Mouse (Mus musculus): ENCODE results near the gene Arcn1.

Arcn1 gene

DNA sequence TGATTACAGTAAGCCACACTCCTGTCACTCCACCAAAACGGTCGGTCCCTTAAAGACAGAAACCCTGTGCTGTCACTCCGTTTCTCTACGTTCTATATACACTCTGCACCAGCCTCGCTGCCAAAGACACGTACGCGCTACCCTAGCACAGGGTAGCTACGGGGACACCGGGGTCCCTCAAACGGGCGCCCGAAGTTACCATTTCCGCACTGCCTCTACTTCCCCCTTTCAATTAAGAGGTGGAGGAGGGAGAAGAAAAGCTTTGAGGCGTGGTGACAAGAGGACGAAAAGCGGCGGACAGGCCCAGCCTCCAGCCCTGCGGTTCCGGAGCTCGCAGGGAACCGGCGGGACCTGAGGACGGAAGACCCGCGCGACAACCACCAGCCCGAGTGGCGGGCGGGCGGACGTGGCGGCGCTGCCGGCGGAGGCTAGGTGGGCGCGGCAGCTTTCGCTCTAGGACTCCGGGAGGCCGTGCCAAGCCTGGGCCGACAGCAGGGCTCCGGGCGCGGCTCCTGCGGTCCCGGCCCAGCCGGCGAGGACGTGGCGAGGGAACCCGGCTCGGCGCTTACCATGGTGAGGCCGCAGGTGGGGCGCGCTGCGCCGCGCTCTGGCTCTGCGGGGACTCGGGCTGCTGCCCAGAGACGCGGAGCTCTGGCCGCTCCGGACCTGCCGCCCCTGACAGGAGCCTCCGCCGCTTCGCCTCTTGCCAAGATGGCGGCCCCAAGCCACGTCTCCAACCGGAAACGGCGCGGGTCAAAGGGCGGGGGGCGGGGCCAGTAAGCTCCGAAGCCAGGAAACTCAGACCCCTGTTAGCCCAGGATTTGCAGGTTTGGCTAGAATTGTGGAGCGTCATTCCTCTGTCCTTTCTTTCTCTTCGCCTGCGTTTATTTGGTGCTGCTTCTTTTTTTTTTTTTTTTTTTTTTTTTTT lies at the start of gene Arcn1, which contains the start of gene Ift46:
Gene Arcn1 (minus strand): TSS at position 745 of the 928 bp plus-strand sequence.
Gene Ift46 (plus strand): TSS at position 808 of the 928 bp plus-strand sequence.
- no peak for TF ChIP-seq GATA4 (IDR thresholded peaks at IDR 0.05; ENCODE audit: insufficient replicate concordance, low read length)

DNA sequence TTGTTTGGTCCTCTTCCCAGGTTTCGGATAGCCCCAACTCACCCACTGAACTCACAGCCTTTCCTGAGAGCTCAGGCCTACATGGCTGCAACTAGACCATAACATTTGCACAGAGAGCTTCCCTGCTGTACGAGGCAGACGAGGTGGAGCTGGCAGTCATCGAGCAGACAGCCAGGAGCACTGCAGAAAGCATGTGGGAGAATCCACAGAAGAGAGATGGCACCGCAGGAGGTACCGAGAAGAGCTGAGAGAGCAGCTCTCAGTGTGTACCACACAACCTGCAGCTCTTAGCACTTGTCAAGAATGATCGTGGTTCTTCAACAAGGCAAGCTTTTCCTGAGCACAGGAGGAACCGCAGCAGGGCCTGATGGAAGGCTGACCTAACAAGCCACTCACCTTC lies 46.5 kb upstream of the Arcn1 start:
- no peak for TF ChIP-seq GATA4 (IDR thresholded peaks at IDR 0.05; ENCODE audit: insufficient replicate concordance, low read length)

DNA sequence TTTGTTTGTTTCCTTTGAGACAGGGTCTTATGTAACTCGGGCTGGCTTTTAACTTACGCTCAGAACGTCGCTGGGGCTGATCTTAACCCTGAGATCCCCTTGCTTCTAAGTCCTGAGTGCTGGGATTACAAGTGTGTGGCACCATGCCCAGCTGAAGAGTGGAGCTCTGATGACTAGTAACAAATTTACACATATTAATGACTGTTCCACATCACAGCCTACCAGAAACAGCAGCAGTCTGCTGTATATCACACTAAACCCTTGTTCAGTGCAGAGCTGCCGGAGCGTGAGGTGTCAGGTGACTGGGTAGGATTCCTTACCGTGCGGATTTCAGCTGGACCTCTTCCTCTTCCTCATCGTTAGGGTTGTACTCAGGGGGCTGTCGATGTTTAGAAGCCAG lies 42.7 kb upstream of the Arcn1 start:
- no peak for TF ChIP-seq GATA4 (IDR thresholded peaks at IDR 0.05; ENCODE audit: insufficient replicate concordance, low read length)

DNA sequence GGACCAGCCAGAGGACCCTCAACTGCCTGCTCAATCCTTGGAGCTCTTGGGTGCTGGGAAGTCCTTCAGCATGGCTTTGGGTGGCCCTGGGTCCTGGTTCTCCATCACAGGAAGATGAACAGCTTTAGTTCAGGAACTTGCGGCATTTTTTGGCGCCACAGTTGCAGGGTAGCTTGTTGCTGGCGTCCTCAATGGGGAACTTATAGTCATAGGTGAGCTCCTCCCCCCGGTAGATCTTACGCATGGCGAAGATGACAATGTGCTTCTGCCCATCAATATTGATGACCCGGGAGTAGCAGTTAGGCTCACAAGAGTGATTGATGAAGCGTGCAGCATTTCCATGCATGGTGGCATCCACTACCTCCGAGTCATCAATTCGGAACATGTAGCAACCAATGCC lies 40.1 kb upstream of the Arcn1 start:
- TF ChIP-seq GATA4 (IDR thresholded peaks at IDR 0.05; ENCODE audit: insufficient replicate concordance, low read length) = no peak

DNA sequence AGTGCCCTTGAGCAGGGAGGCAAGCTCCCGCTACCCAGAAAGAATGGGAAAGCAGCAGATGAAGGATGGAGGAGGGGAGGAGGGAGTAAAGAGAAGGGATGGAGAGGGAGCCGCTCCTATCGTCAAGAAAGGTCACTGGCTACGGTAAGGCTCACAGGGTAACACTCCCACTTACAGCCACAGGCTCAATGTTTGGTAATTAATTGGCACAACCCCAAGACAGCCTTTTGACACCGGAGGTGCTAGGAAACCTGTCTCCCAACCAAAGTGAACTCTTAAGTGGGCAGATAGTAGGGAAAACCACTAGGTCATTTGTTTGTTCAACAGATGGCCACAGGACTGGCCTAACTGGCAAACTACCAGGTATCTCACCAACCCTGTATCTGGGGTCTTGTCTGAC lies 39.5 kb upstream of the Arcn1 start:
- TF ChIP-seq GATA4 (IDR thresholded peaks at IDR 0.05; ENCODE audit: insufficient replicate concordance, low read length) = no peak

DNA sequence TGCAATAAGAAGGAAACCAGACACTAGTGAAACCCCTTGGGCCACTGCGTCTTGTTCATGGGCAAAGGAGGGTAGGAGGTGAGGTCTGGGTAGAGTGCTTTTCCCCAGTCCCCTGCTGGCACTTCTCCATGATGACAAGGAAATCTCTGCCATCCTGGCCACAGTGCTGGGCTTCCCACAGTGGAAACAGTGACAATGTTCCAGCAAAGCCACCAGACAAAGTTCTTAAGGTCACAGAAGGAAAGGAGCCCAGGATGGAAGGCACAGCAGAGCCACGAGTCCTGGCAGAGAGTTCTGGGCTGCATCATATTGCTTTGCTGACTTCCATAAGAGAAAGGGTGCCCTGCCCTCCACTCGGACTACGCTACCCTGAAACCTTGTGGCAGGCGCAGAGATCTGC lies 37.9 kb upstream of the Arcn1 start:
- TF ChIP-seq GATA4 (IDR thresholded peaks at IDR 0.05; ENCODE audit: insufficient replicate concordance, low read length) = no peak

DNA sequence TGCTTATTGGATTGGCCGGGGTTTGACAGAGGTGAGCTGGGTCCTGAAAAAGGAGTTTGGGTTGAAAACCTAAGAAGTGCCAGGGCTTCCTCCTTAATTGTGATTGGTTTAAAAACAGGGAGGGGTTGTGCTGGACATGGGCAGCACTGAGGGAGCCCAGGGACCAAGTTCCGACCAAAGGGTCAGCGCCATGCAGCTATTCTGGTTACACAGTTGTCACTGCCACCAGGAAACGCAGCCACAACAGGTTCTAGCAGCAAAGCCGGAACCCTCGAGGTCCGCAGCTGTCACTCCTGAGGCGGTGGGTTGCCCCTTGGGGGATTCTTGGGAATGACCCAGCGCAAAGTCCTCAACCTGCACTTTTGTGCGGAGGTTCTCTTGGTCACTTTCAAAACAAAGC lies 37.0 kb upstream of the Arcn1 start:
- TF ChIP-seq GATA4 (IDR thresholded peaks at IDR 0.05; ENCODE audit: insufficient replicate concordance, low read length) = no peak

DNA sequence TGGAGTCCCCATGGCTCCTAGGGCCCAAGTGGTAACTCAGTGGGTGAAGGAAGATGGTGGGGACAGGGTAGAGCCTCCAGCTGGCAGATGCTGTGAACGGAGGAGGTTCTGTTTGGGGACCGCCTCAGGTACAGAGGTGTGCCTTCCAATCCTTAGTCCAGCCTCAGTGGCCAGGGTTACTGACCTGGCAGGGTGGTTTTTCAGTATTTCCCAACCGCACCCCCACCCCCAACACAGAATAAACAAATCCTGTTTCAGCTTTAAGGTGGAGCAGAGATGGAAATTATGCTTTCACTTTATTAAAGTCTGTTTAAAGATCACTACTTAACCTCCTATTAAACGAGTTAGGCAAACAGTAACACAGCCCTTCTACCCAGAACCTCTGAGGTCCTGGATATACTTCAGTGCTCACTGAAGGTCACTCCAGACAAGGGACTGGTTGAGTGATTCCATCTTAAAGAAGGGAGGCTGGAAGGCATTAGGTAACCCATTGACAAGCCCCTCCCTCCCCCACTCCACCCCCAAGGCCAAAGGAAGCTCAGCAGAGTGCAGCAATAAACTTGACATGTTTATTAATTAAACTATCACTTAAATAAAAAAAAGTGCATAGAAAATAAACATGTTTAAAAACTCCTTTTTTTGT lies 35.3 kb upstream of the Arcn1 start, which contains the start of gene Ttc36:
Gene Ttc36 (minus strand): TSS at position 265 of the 643 bp plus-strand sequence.
- TF ChIP-seq GATA4 (IDR thresholded peaks at IDR 0.05; ENCODE audit: insufficient replicate concordance, low read length) = no peak

DNA sequence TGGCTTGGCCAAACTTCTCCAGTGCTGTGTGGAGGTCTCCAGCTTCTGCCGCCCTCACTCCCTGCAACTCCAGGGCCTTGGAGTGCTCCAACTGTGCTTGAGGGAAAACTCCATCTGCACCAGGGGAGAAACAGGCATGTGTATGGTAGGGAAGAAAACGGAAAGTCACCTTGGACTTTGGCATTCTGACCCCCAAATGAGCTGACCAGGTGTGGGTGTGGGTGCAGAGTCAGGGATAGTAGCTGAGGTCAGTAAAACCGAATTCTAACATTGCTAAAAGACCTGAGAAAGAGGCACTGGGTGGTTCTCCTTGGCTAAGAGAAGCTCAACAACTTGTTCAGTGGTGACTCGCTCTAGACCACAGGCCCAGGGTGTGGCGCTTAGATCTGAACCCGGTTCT lies 34.0 kb upstream of the Arcn1 start:
- no peak for TF ChIP-seq GATA4 (IDR thresholded peaks at IDR 0.05; ENCODE audit: insufficient replicate concordance, low read length)

DNA sequence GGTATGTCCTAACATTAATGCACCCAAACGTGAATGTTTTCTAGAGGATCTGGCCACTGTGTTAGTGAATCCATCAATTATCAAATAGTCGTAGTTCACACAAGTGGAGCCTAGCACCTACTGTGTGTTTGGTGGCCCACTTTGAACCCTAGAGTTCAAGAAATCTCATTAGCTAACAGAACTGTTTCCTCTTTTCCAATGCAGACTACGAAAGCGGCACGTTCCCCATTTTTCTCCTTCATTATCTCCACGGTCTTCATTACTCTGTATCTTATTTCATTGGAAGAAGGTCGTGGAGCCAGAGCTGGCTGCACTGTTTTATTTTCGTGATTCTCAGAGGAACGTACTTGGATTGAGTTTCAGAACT lies 32.3 kb upstream of the Arcn1 start:
- no peak for TF ChIP-seq GATA4 (IDR thresholded peaks at IDR 0.05; ENCODE audit: insufficient replicate concordance, low read length)

DNA sequence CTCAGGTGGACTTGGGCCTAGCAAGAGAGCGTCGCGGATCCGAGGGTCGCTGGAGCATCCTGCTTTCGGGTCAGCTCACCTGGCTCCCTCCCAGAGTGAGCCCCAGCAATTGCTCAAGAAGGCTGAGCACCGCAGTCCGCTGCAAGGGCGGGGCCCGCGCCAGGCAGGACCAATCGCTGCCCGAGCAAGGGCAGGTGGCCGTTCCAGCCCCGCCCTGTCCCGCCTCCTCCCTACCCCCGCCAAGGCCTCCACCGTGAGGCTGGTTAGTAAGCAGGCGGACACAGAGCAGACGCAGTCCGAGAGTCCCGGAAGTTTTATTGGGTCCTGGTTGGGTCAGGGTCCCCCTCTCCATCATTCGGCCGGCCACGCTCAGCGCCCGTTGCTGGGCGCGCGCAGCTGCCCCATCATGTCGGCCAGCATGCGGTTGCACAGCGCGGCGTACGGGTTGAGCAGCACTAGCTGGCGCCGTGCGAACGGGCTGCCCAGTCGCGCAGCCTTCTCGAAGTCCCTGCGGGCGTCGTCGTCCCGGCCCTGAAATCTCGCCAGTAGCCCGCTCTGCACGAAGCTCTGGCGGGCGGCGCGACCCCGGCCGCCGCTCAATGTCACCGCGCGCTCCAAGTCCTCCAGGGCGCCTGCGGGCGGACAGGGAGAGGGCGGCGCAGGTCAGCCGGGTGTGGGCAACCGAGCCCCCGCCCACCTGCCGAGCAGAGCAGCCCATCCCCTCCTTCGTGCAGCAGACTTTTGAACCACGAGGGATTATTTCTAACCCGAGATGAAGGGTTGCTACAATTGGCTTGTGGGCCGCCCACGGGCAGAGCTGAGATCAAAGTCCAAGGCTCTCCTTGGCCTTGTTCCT lies 31.7 kb upstream of the Arcn1 start, which contains the start of gene Tmem25:
Gene Tmem25 (minus strand): TSS at position 206 of the 856 bp plus-strand sequence.
- TF ChIP-seq GATA4 (IDR thresholded peaks at IDR 0.05; ENCODE audit: insufficient replicate concordance, low read length) = no peak

DNA sequence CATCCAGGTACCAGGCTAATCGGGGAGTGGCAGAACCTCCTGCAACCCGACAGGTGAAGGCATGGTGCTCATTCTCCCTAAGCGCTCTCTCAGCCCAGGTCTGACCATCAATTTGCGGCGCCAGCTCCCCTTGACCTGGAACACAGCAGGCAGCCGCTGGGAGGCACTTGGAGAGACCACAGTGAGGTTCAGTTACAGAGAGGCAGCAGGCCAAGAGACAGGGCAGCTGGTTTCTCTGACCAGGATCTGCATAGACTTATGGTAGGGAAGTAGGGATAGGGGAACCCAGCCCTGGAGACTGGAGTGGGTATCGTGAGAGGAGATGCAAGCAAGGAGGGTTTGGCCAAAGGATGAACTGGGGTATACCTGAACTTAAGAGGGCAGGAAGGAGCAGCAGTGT lies 30.7 kb upstream of the Arcn1 start:
- no peak for TF ChIP-seq GATA4 (IDR thresholded peaks at IDR 0.05; ENCODE audit: insufficient replicate concordance, low read length)

DNA sequence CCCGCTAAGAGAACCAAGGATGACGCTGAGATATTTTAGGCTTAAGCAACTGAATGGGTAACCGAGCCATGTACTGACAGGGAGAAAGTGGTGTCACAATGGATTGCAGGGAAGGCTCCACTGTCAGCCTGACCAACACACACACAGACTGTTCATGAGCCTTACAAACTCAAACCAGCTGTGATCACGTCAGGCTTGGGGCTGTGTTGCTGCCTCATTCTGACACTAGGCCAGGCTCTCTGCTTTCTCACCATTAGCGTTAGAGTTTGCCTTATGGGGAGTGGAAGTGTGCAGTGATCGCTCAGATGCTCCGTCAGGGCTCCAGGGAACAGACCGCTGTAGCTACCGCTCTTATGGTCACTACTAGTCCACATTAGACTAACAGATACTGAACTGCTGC lies 25.2 kb upstream of the Arcn1 start:
- no peak for TF ChIP-seq GATA4 (IDR thresholded peaks at IDR 0.05; ENCODE audit: insufficient replicate concordance, low read length)

DNA sequence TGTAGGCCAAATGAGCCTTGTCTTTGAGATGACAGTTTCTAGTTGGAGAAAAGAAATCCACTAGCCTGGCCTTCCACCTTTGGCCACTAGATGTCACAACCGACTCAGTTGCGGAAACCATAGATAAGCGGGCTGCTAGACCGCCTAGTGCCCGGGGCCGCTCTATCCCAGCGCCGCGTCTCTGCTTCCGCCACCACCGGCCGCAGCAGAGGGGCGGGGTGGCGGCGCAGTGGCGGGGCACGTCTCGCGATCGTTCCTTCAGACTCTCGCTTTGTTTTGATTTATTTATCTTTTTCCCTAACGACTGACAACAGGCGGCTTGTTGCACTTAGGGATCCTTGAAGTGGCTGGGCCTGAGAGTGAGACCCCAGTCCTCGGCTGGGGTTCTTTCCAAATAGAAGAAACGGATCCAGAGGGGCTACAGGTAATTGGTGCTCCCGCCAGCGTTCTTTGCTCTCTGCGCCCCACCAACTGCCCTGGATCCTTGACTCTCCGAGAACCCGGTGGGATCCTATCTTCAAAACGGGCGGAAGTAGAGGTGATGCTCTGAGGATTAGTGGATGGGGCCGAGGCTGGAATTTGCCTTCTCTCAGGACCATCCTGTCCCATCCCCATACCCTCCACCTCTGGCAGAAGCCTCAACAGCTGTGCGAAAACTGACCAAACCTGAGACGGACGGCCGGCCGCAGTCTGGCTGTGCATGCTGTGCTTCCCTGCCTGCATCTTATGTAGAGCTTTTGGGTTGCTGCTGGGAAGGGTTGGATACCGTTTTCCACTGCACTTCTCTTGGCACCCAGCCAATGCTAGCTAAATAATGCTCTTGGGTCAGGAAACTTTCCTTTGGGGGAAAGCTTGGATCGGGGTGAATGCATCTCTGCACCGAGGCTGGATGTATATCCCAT lies 5.4 kb upstream of the Arcn1 start:
- TF ChIP-seq GATA4 (IDR thresholded peaks at IDR 0.05; ENCODE audit: insufficient replicate concordance, low read length) = peak; percentile 99

Data from liver, adult (tissue).